Mouse (Mus musculus) kidney, embryonic 16.5 days (tissue): ENCODE data around the gene Lpo. TPM values are rescaled to one million over a fixed set of nuclear protein-coding genes. Genes with fewer than 3 reads are reported as not detected.

ENCODE experiments used
- ATAC-seq: fragments of 200-750 bp; cut with Nextera tagmentation; 2 replicates; pipeline ENCODE4 v1.8.0; 2017; ENCODE audit warnings: moderate TSS enrichment; ENCODE audit not compliant: low FRiP score, low TSS enrichment
- H3K27ac ChIP-seq: fragments of 300-500 bp; sonication (generic); 2 replicates; pipeline ENCODE4 v1.5.1; 2014; ENCODE audit warnings: low read length
- H3K27me3 ChIP-seq: fragments of 300-500 bp; sonication (generic); 2 replicates; pipeline ENCODE4 v1.6.1; 2014; ENCODE audit warnings: low read length, control low read depth, mixed read lengths; ENCODE audit not compliant: insufficient read depth
- H3K36me3 ChIP-seq: fragments of 300-500 bp; sonication (generic); 2 replicates; pipeline ENCODE4 v1.6.1; 2014; ENCODE audit warnings: low read length, control low read depth, mixed read lengths; ENCODE audit not compliant: insufficient read depth
- H3K4me1 ChIP-seq: fragments of 300-500 bp; sonication (generic); 2 replicates; pipeline ENCODE4 v1.6.1; 2014; ENCODE audit warnings: low read length, control low read depth, mixed read lengths; ENCODE audit not compliant: insufficient read depth
- H3K4me2 ChIP-seq: fragments of 300-500 bp; sonication (generic); replicated peaks from 2 replicates; pipeline ENCODE4 v1.6.1; 2014; ENCODE audit warnings: low read depth, low read length
- H3K4me3 ChIP-seq: fragments of 300-500 bp; sonication (generic); 2 replicates; pipeline ENCODE4 v1.5.1; 2014; ENCODE audit warnings: mild to moderate bottlenecking, low read length
- H3K9ac ChIP-seq: fragments of 300-500 bp; sonication (generic); replicated peaks from 2 replicates; pipeline ENCODE4 v1.6.1; 2014; ENCODE audit warnings: low read length
- H3K9me3 ChIP-seq: fragments of 300-500 bp; sonication (generic); 2 replicates; pipeline ENCODE4 v1.6.1; 2016; ENCODE audit warnings: low read length, control low read depth
- WGBS: fragments of 180-500 bp; shearing (Covaris S2); extraction: QIAGEN DNeasy Blood & Tissue Kit; methylation state at CpG from one replicate; pipeline ENCODE4 v1.1.7; 2014; 5-methylcytosine and 5-hydroxymethylcytosine counted together
- polyA plus RNA-seq: library from polyadenylated mRNA; unstranded; fragments of >200 nt; fragmentation: Nextera tagmentation; extraction: Ambion mirVana; gene quantifications from 2 replicates; pipeline ENCODE4 v1.2.1, GENCODE M21; 2015

The Lpo gene
- polyA plus RNA-seq, 1 experiment from 2014 or later: 0.29 TPM

GRCm38 (mm10) chr11:87778915-87779314 lies 49.2 kb downstream of the Lpo start:
- Histone ChIP-seq H3K9ac (peak overlapping the region; percentile 74), H3K27ac (no peak overlapping the region), H3K4me1 (peaks cover 20% of the 10 kb centered on the region), H3K9me3 (no peaks in the 10 kb centered on the region), H3K36me3 (no peaks in the 10 kb centered on the region), H3K4me2 (peak overlapping the region; percentile 89), H3K27me3 (no peaks in the 10 kb centered on the region), H3K4me3 (peak overlapping the region; percentile 51)
- ATAC-seq: peak; percentile 5; the same call in 1 of the 2 replicates
- WGBS: 39% methylated on average over 12 of the region's 12 CpGs

GRCm38 (mm10) chr11:87778100-87778765 lies 49.9 kb downstream of the Lpo start:
- peak; percentile 95 for ATAC-seq
- Histone ChIP-seq H3K9ac (peak overlapping the region; percentile 74), H3K27me3 (no peaks in the 10 kb centered on the region), H3K4me1 (peaks cover 20% of the 10 kb centered on the region), H3K27ac (no peak overlapping the region; the same call in 1 of the 2 replicates), H3K4me2 (peak overlapping the region; percentile 89), H3K4me3 (peak overlapping the region; percentile 51), H3K9me3 (no peaks in the 10 kb centered on the region), H3K36me3 (no peaks in the 10 kb centered on the region)
- WGBS: 3% methylated on average over 31 of the region's 32 CpGs

- no peak for ATAC-seq
- Histone ChIP-seq H3K9ac (no peak overlapping the region), H3K27ac (no peak overlapping the region), H3K9me3 (no peaks in the 10 kb centered on the region), H3K4me1 (0 out of 2 replicates have a peak, but pooled peaks cover 3% of the 10 kb centered on the region), H3K4me3 (no peak overlapping the region), H3K36me3 (no peaks in the 10 kb centered on the region), H3K27me3 (no peaks in the 10 kb centered on the region), H3K4me2 (no peak overlapping the region)
- 93% methylated on average over 3 of the region's 3 CpGs for WGBS
Measured at GRCm38 (mm10) chr11:87772354-87772753, 55.7 kb downstream of the Lpo start.

- no peak overlapping the region for H3K27ac ChIP-seq
- no peaks in the 10 kb centered on the region for H3K36me3 ChIP-seq
- no peak overlapping the region for H3K9ac ChIP-seq
- H3K4me2 ChIP-seq: no peak overlapping the region
- no peak overlapping the region for H3K4me3 ChIP-seq
- H3K4me1 ChIP-seq: no peaks in the 10 kb centered on the region
- 58% methylated on average over 3 of the region's 3 CpGs for WGBS
- no peaks in the 10 kb centered on the region for H3K9me3 ChIP-seq
- no peak for ATAC-seq
- H3K27me3 ChIP-seq: peaks cover 8% of the 10 kb centered on the region
Measured at GRCm38 (mm10) chr11:87770989-87771388, 57.1 kb downstream of the Lpo start.

GRCm38 (mm10) chr11:87768745-87769144 lies 59.3 kb downstream of the Lpo start:
- Histone ChIP-seq H3K4me3 (no peak overlapping the region), H3K36me3 (no peaks in the 10 kb centered on the region), H3K9me3 (no peaks in the 10 kb centered on the region), H3K4me1 (0 out of 2 replicates have a peak, but pooled peaks cover 3% of the 10 kb centered on the region), H3K27me3 (peaks cover 30% of the 10 kb centered on the region), H3K4me2 (no peak overlapping the region), H3K27ac (no peak overlapping the region), H3K9ac (no peak overlapping the region)
- WGBS: 79% methylated on average over 4 of the region's 4 CpGs
- no peak for ATAC-seq

GRCm38 (mm10) chr11:87763988-87764876 lies 63.9 kb downstream of the Lpo start:
- Histone ChIP-seq H3K4me1 (peaks cover 8% of the 10 kb centered on the region; the same call in 1 of the 2 replicates), H3K36me3 (no peaks in the 10 kb centered on the region), H3K9me3 (no peaks in the 10 kb centered on the region), H3K4me3 (peak overlapping the region; percentile 57), H3K27me3 (peaks cover 74% of the 10 kb centered on the region), H3K27ac (no peak overlapping the region), H3K9ac (peak overlapping the region; percentile 76), H3K4me2 (peak overlapping the region; percentile 97)
- WGBS: under 1% methylated on average over 64 of the region's 65 CpGs
- ATAC-seq: peak; percentile 49

GRCm38 (mm10) chr11:87763511-87763987 lies 64.5 kb downstream of the Lpo start:
- 2% methylated on average over 17 of the region's 17 CpGs for WGBS
- Histone ChIP-seq H3K9me3 (no peaks in the 10 kb centered on the region), H3K4me1 (peaks cover 8% of the 10 kb centered on the region; the same call in 1 of the 2 replicates), H3K9ac (peak overlapping the region; percentile 76), H3K27ac (no peak overlapping the region), H3K27me3 (peaks cover 74% of the 10 kb centered on the region), H3K4me3 (peak overlapping the region; percentile 57), H3K36me3 (no peaks in the 10 kb centered on the region), H3K4me2 (peak overlapping the region; percentile 97)
- ATAC-seq: peak; percentile 72

- Histone ChIP-seq H3K9me3 (no peaks in the 10 kb centered on the region), H3K36me3 (no peaks in the 10 kb centered on the region), H3K4me1 (peaks cover 8% of the 10 kb centered on the region; the same call in 1 of the 2 replicates), H3K9ac (no peak overlapping the region), H3K4me3 (no peak overlapping the region), H3K4me2 (no peak overlapping the region), H3K27ac (no peak overlapping the region), H3K27me3 (peaks cover 74% of the 10 kb centered on the region)
- ATAC-seq: no peak
- WGBS: 47% methylated on average over 12 of the region's 12 CpGs
Measured at GRCm38 (mm10) chr11:87762702-87763385, 65.2 kb downstream of the Lpo start.

- 74% methylated on average over 14 of the region's 14 CpGs for WGBS
- Histone ChIP-seq H3K4me3 (no peak overlapping the region), H3K36me3 (no peaks in the 10 kb centered on the region), H3K4me2 (no peak overlapping the region), H3K27ac (no peak overlapping the region), H3K4me1 (peaks cover 8% of the 10 kb centered on the region; the same call in 1 of the 2 replicates), H3K9me3 (no peaks in the 10 kb centered on the region), H3K9ac (no peak overlapping the region), H3K27me3 (peaks cover 74% of the 10 kb centered on the region)
- no peak for ATAC-seq
Measured at GRCm38 (mm10) chr11:87761806-87762701, 66.0 kb downstream of the Lpo start.
